Mouse (Mus musculus): ENCODE data around the gene Gm12216.

- no peak for TF ChIP-seq POLR2A (IDR thresholded peaks at IDR 0.05; ENCODE audit: insufficient read length, low read depth)
- TF ChIP-seq MAX (IDR thresholded peaks at IDR 0.05; ENCODE audit: low read depth), result no peak
- no peak for TF ChIP-seq SRF (IDR thresholded peaks at IDR 0.05; ENCODE audit: control insufficient read depth, insufficient read length, low read depth)
- TF ChIP-seq TCF12 (IDR thresholded peaks at IDR 0.05; ENCODE audit: insufficient read depth, poor library complexity, severe bottlenecking), result no peak
Measured at GRCm38 (mm10) chr11:53786058-53787031, 72.7 kb downstream of the Gm12216 start.

Measured in myocyte (in vitro differentiated cells).